Mouse (Mus musculus): Measurements from ENCODE around the gene Usf2. TPM values are rescaled to one million over a fixed set of nuclear protein-coding genes. Genes with fewer than 3 reads are reported as not detected.
A peak's percentile ranks its signal among the peaks of the same experiment; 100 is the strongest.

The Usf2 gene
- total RNA-seq (2021) = 100 to 1,000 TPM; 103 to 121 TPM

DNA sequence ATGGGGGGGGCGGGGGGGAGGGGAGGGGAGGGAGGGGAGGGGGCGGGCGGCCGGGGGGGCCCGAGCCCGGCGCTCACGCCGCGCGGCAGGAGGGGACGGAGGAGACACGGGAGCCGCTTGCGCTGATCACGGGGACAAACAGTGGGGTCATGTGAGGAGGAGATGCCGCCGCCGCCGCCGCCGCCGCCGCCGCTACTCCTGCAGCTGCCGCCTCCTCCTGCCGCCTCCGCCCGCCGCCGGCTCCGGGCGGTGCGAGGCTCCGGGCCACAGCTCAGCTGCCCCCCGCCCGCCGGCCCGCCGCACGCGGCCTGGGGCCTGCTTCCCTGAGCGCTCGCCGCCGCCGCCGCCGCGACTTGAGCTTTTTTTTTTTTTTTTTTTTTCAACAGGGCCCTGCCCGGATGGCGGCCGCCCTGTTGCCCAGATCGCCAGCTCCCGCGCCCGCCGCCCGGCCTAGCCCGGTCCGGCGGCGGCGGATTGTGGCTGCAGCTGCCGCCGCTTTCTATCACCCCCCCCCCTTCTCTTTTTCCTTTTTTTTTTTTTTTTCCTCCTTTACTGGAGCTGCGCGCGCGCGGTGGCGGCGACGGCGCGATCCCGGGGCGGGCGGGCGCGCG is at the start of gene Usf2:
Gene Usf2 (minus strand): TSS at position 48 of the 611 bp plus-strand sequence.
- intact Hi-C loops (cut with DNase I) = loop anchor here (10.0 kb wide), 1 partner anchor 372 kb away; the partner anchor contains the start of gene Kmt2b
- peak; percentile 66 for DNase-seq (ENCODE audit: low spot score)

DNA sequence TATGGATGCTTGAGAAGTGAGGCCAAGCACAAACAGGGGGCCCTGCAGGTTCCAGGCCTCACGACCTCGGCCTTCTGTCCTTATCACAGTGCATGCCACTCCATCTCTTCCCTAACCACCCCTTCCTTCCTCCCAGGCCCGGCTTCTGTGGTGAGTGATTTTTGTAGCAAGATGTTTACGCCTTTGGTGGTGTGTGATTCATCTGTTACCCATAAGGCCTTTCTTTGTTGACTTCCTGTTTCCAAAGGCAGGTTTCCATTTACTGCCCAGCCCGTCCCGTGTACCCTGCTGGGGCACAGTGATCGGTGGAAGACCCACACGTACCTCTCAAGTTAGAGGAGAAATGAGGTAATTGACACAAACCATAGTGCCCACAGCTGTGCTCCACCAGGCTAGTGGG is 46.0 kb upstream of the Usf2 start:
- peak; percentile 31 for DNase-seq (ENCODE audit: low spot score)
- intact Hi-C loops (cut with DNase I) = no loop called here

DNA sequence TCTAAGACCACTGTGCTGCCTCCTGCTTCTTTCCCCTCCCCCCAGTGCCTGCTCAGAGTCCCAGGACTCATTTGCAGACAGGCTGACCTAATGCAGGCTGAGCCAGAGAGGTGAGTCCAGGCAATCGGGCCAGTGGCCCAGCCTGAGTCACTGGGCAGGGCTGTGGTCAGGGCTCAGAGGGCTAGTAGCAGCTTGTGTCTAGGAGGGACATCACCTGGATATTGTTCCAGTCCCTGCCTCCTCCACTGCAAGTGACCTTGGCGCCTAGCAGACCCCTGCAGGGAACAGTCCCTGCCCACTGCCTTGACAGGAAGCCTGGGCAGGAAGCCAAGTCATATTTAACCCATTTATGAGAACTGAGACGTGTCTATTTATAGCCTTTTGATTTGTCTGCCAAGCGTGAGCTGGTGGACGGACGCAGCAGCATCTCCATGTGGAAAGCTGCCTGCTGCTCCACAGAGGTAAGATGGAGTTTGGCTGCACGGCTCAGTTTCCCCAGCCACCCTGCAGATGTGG is 44.0 kb upstream of the Usf2 start:
- intact Hi-C loops (cut with DNase I) = no loop called here
- peak; percentile 47 for DNase-seq (ENCODE audit: low spot score)

- intact Hi-C loops (cut with DNase I) = no loop called here
- no peak for DNase-seq (ENCODE audit: low spot score)
Measured at GRCm38 (mm10) chr7:30996491-30996890, 39.9 kb upstream of the Usf2 start.

GRCm38 (mm10) chr7:30993986-30994385 is 37.4 kb upstream of the Usf2 start:
- intact Hi-C loops (cut with DNase I) = no loop called here
- no peak for DNase-seq (ENCODE audit: low spot score)

DNA sequence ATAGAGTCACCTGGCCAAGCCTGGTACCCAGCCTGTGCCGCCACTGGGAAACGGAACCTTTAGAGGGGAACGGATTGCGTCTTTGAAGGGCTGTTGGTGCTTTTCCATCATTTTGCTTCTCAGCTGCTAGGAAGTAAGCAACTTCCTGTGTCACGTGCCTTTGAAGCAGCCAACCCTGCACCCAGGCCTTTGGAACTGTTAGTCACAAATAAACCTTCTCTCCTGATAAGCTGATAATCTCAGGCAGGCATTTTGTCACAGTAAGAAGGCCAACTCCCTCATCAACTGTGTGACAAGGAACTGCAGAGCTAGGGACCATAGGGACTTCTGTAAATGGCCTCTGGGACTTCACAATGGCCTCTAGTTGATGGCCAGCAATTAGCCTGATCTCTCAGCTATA is 35.5 kb upstream of the Usf2 start:
- intact Hi-C loops (cut with DNase I) = no loop called here
- DNase-seq (ENCODE audit: low spot score) = no peak

DNA sequence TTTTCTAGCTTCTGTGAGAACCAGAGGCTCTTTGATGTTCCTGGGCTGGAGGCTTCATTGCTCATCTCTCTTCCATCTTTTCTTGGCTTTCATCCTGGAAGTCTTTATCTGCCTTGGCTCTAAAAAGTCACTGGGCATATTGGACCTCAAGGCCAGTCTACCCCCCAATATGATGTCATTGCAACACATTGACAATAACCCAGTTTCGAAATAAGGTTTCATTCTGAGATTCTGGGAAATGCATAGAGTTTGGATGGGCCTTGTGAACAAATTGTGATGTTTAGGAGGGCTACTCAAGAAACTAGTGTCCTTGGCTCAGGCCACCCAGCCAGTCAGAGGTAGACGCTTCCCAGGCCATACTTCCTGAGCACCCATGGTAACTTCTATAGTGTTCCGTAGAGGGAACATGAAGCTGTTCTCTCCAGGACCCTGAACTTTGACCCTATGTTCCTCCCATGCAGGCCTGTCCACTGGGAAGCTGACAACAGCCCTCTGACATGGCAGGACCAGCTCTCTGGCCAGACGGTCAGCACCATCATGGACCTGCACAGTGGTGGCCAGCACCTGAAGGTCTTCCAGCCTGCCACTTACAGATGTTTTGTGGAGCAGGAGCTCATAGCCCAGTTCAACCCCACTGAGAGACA is 32.0 kb upstream of the Usf2 start:
- intact Hi-C loops (cut with DNase I) = no loop called here
- no peak for DNase-seq (ENCODE audit: low spot score)

DNA sequence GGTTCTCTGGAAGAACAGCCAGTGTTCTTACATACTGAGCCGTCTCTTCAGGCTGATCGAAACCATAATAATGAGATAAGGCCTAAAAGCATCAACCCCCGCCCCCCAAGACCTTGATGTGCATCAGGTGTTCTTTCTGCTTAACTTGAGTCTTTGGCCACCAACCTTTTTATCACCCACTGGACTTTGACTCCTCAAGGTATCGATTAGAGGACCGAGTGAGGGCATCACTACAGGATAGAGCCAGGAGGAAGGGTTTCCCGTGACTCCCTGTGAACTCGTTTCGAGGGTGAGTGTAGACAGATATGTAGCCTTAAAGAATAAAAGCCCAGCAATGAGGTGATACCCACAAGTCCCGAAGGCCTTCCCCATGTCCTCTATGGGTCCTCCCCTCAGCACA is 28.8 kb upstream of the Usf2 start:
- no peak for DNase-seq (ENCODE audit: low spot score)
- intact Hi-C loops (cut with DNase I) = no loop called here

DNA sequence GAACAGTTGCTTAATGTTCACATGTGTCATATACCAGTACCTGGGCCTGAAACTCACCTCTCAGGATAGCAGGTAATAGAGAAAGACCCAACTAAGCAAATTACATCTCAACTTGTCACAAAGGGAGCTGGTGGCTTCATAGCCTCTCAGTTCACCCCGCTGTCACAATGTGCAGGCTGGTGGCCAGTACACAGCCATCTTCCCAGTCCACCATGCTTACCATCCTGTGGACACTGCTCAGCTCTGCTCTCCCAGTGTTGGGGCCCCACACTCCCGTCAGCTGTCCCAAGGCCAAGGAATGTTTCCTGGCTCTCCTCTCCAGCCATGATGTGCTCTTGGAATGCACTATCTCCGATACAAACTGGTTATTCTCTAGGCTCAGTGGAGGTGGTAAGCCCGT is 25.1 kb upstream of the Usf2 start:
- intact Hi-C loops (cut with DNase I) = no loop called here
- no peak for DNase-seq (ENCODE audit: low spot score)

DNA sequence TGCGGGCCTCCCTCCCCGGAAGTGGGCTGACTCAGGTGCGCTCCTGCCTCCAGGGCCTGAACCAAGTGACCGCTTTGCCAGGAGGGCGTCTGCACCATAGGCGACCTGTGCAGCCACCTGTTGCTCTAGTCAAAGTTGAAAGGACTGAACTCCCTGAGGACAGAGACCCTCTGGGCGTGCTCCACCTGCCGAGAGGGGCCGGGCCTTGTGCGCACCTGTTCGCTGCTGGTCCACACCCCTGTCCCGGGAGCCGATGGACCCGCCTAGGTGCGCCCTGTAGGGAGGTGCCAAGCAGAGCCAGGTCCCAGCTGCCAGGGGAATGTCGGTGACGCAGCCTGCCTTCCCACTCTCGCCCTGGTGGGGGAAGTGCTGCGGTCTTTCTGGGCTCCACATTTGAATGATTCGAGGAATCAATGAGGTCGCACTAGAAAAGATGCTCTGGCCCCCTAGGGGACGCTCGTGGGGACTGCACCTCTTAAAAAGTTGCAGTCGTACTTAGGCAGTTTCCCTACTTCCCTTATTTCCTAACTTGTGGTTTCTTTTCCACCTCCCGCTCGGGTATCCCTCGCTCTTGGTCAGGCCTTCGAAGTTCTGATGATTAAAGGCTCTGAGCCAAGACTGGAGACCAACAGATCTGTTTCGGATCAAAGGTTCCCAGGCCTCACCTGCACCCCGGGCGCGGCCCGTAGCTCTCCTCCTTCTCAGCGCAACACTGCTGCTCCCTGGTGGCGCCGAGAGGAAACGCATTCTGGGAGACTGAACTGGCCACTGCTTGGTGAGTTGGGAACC is 17.1 kb upstream of the Usf2 start, which contains the start of gene Fam187b:
Gene Fam187b (plus strand): TSS at position 290 of the 789 bp plus-strand sequence.
- peak; percentile 69 for DNase-seq (ENCODE audit: low spot score)
- intact Hi-C loops (cut with DNase I) = loop anchor here (1.0 to 5.0 kb wide), 3 partner anchors 79 to 246 kb away; partner anchors contain the start of genes Fxyd7 and Tmem147

DNA sequence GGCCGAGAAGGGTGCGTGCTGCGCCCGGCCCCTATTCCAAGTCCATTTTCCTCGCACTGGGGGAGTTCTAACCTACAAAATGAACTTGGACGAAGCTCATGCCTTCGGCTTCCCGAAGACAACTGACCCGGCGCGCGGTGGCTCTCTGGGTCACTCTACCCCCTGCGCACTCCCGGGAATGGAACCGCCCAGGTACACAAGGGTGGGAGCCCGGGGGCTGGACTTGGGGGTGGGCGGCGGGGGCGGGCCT is 16.6 kb upstream of the Usf2 start, which contains the start of gene Lsr:
Gene Lsr (minus strand): TSS at position 214 of the 250 bp plus-strand sequence.
- intact Hi-C loops (cut with DNase I) = loop anchor here (5.0 kb wide), 2 partner anchors 79 to 246 kb away; partner anchors contain the start of genes Fxyd7 and Tmem147
- DNase-seq (ENCODE audit: low spot score) = no peak

DNA sequence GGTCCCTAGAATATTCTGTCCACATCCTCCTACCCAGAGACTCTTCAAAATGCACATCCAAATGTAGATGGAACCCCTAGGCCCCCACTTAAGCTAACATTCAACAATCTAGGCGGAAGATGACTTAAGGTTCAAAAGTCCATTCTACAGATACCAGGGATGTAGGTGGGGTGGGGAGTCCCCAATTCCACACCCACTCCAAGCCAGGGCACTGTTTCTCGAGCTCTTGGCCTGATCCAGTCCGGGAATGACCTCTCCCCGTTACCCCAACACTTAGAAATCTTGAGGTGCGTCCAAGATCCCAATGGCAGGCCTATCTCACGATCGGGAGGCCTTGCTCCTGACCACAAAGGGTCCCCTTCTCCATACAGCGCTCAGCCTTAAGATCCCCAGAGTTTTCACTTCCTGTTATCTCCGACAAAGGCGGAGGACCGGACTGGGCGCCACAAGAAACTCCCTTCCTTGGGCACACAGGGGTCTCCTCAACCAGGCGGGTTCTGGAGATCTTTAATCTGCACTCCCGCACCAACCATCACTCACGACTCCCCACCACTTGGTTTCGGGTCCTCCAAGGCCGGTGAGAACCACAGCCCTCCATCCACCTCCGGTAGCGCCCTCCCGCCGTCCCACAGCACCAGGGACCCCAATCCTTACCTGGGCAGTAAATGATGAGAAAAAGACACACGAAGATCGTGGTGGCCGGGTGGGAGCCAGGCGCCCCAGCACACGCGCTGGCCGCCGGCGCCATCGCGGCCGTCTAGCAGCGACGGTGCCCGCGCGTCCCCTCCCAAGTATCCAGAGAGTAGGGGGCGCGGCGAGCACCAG is 16.0 kb upstream of the Usf2 start:
- intact Hi-C loops (cut with DNase I) = loop anchor here (5.0 kb wide), 2 partner anchors 80 to 245 kb away; partner anchors contain the start of genes Fxyd7 and Tmem147

GRCm38 (mm10) chr7:30971901-30972300 is 15.3 kb upstream of the Usf2 start:
- DNase-seq (ENCODE audit: low spot score) = no peak
- intact Hi-C loops (cut with DNase I) = loop anchor here (5.0 kb wide), 2 partner anchors 80 to 245 kb away; partner anchors contain the start of genes Fxyd7 and Tmem147

More for the DNA sequence above, 16.0 kb upstream of the Usf2 start:
- no peak for DNase-seq (ENCODE audit: low spot score)

DNA sequence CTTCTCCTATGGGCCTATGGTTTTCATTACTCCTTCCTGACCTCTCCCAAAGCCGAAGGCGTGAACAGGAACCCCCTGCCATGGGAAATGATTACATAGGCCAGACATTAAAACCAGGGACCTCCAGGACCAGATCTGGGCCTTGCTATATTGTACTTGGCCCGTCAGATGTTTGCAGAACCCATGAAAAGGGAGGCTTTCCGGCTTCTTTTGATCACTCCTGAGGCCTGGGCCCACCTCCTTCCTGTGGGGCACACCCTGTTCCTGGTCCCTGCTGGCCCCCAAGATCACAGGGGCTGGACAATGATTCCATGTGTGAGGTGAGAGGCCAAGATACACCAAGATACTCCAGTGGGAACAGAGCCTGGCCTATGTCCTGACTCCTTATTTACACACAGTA is 12.6 kb upstream of the Usf2 start:
- intact Hi-C loops (cut with DNase I) = no loop called here
- DNase-seq (ENCODE audit: low spot score) = peak; percentile 49

DNA sequence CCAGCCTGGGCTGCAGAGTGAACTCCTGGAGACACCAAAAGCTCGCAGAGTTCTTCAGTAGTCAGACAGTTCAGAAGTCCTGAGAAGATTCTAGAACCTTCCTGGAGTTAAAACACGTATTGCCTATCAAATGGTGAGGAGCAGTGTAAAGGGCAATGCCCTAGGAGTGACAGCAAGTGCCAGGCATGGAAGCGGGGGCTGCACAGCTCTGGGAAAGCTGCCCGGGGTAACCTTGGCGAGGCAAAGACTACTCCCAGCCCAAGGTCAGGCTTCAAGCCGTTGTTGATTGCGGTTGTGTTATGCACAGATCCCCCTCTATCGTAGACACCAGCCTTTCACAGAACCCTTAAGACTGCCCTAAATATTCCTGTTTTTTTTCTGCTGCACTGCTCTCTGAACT is 12.0 kb upstream of the Usf2 start:
- DNase-seq (ENCODE audit: low spot score) = no peak
- intact Hi-C loops (cut with DNase I) = no loop called here

DNA sequence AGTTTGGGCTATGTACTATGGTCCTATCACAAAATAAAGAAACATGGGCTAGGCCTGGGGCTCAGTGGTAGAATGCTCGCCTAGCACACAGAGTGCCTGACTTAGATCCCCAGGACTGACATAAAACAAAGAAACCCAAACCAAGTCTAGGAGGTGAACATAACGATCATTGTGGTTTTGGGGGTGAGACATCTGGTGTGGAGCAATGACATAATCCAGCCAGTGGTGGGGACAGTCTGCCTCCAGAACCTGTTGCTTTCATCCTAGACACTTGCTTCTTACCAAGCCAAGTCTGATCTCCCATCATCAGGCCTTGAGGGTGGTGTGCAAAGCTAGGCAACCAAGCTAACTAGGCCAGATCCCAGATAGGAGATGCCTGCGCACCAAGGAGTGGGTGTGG is 10.1 kb upstream of the Usf2 start:
- no peak for DNase-seq (ENCODE audit: low spot score)
- intact Hi-C loops (cut with DNase I) = no loop called here

DNA sequence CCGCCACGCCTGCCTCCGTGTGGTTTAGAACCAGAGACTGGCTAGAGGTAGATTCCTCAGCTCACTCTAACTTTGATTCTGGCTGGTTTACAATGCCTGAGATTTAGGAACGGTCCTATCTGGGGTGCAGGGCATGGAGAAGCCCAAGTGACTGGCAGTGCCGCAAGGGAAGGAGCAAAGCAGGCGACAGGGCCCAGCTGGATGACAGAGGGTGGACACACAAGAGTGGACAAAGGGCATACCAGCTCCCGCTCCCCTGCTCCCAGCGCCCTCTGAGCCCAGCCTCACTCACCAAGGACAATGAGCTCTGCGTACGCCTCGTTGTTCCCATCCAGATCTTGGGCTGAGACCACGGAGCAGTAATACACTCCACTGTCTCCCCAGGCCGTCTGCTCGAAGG is 9.1 kb upstream of the Usf2 start:
- intact Hi-C loops (cut with DNase I) = no loop called here
- no peak for DNase-seq (ENCODE audit: low spot score)

GRCm38 (mm10) chr7:30964366-30964765 is 7.8 kb upstream of the Usf2 start:
- no peak for DNase-seq (ENCODE audit: low spot score)
- intact Hi-C loops (cut with DNase I) = no loop called here

DNA sequence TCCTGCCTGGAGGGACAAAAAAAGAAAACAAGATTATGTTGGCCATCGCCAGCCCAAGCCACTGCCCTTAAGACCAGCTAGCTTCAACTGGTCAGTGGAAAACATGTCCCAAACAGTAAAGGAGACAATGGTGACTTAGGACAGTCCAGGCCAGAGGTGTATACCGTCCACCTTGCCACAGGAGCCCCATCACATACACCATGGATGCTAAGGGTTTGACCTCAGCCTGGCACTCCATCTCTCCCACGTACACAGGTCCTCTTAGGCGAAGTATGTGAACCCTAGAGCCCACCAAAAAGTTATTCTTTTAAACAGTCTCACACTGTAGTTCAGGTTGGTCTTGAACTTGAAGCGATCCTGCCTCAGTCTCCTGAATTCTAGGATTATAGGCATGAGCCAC is 6.3 kb upstream of the Usf2 start:
- intact Hi-C loops (cut with DNase I) = no loop called here
- no peak for DNase-seq (ENCODE audit: low spot score)
